Mouse (Mus musculus) lung, postnatal 0 days (tissue): ENCODE results near the gene Syndig1. TPM values are rescaled to one million over a fixed set of nuclear protein-coding genes. Genes with fewer than 3 reads are reported as not detected.

Experiments
- ATAC-seq: fragments of 200-750 bp; cut with Nextera tagmentation; 2 replicates; pipeline ENCODE4 v1.8.0; 2017; ENCODE audit warnings: moderate library complexity
- DNase-seq: peaks from one replicate; pipeline ENCODE4 v3.0.0-alpha.2; 2016; ENCODE audit warnings: low spot score
- H3K27ac ChIP-seq: fragments of 300-500 bp; sonication (generic); 2 replicates; pipeline ENCODE4 v1.5.1; 2014; ENCODE audit warnings: antibody characterized with exemption, mild to moderate bottlenecking, low read length, mixed read lengths
- H3K27me3 ChIP-seq: fragments of 300-500 bp; sonication (generic); replicated peaks from 2 replicates; pipeline ENCODE4 v1.6.1; 2014; ENCODE audit warnings: low read length, mixed read lengths; ENCODE audit not compliant: insufficient read depth
- H3K36me3 ChIP-seq: fragments of 300-500 bp; sonication (generic); 2 replicates; pipeline ENCODE4 v1.6.1; 2014; ENCODE audit warnings: low read length, mixed read lengths; ENCODE audit not compliant: insufficient read depth
- H3K4me1 ChIP-seq: fragments of 300-500 bp; sonication (generic); 2 replicates; pipeline ENCODE4 v1.6.1; 2014; ENCODE audit warnings: antibody characterized with exemption, low read depth, low read length, mixed read lengths; ENCODE audit not compliant: insufficient read depth
- H3K4me2 ChIP-seq: fragments of 300-500 bp; sonication (generic); replicated peaks from 2 replicates; pipeline ENCODE4 v1.6.1; 2014; ENCODE audit warnings: low read depth, mild to moderate bottlenecking, low read length, moderate library complexity, mixed read lengths
- H3K4me3 ChIP-seq: fragments of 300-500 bp; sonication (generic); 2 replicates; pipeline ENCODE4 v1.5.1; 2014; ENCODE audit warnings: low read depth, low read length
- H3K9ac ChIP-seq: fragments of 300-500 bp; sonication (generic); replicated peaks from 2 replicates; pipeline ENCODE4 v1.6.1; 2014; ENCODE audit warnings: low read depth, mild to moderate bottlenecking
- H3K9me3 ChIP-seq: fragments of 300-500 bp; sonication (generic); 2 replicates; pipeline ENCODE4 v1.6.1; 2016; ENCODE audit warnings: low read length, mixed read lengths
- CTCF ChIP-seq: IDR thresholded peaks from 2 replicates; pipeline ENCODE4 v1.5.1; 2016; ENCODE audit warnings: antibody characterized with exemption, mild to moderate bottlenecking
- EP300 ChIP-seq: IDR thresholded peaks from 2 replicates; pipeline ENCODE4 v1.6.1; 2016; ENCODE audit warnings: antibody characterized with exemption, mild to moderate bottlenecking, control low read depth
- WGBS: fragments of 180-500 bp; shearing (Covaris S2); extraction: QIAGEN DNeasy Blood & Tissue Kit; methylation state at CpG from one replicate; pipeline ENCODE4 v1.1.7; 2014; 5-methylcytosine and 5-hydroxymethylcytosine counted together
- polyA plus RNA-seq: library from polyadenylated mRNA; unstranded; fragments of >200 nt; fragmentation: Nextera tagmentation; extraction: Ambion mirVana; gene quantifications from 2 replicates; pipeline ENCODE4 v1.2.1, GENCODE M21; 2015

Syndig1 gene
- polyA plus RNA-seq, 1 experiment from 2014 or later = 0.68 TPM

GRCm38 (mm10) chr2:149938829-149939228 is 109.8 kb downstream of the Syndig1 start:
- Histone ChIP-seq H3K4me1 (no peaks in the 10 kb centered on the region), H3K27ac (no peak overlapping the region), H3K4me2 (no peak overlapping the region), H3K9me3 (no peaks in the 10 kb centered on the region), H3K4me3 (no peak overlapping the region), H3K36me3 (no peaks in the 10 kb centered on the region), H3K27me3 (no peaks in the 10 kb centered on the region), H3K9ac (no peak overlapping the region)
- ATAC-seq (no peak), DNase-seq (no peak)
- WGBS = 37% methylated on average over 4 of the region's 4 CpGs
- TF ChIP-seq EP300 (no peak), CTCF (no peak)

DNA sequence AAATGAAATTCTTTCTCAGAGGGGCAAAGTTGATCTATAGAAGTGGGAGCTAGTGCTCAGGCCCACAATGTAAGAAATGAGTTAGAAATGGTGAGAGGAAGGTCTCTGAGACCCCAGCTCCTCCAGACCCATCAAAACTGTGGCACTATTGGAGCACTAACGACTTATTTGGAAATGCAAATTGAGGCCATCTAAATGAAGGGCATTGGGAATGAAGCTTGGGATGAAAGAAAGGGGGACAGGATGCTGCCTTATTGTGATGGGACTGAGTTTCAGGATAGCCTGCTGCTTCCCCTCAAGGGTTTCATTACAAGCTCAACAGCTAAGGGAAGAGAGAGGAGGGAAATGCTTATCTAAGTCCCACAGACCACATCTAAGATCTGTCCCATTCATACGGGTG is 110.6 kb downstream of the Syndig1 start:
- Histone ChIP-seq H3K9ac (no peak overlapping the region), H3K4me2 (no peak overlapping the region), H3K27ac (no peak overlapping the region), H3K27me3 (no peaks in the 10 kb centered on the region), H3K36me3 (no peaks in the 10 kb centered on the region), H3K4me3 (no peak overlapping the region), H3K9me3 (no peaks in the 10 kb centered on the region), H3K4me1 (no peaks in the 10 kb centered on the region)
- WGBS = 47% methylated on average over 2 of the region's 2 CpGs
- ATAC-seq (no peak), DNase-seq (no peak)
- no peak for TF ChIP-seq CTCF
- no peak for TF ChIP-seq EP300

- H3K9ac ChIP-seq = no peak overlapping the region
- 86% methylated on average over 4 of the region's 4 CpGs for WGBS
- H3K4me1 ChIP-seq = no peaks in the 10 kb centered on the region
- ATAC-seq (no peak), DNase-seq (no peak)
- no peaks in the 10 kb centered on the region for H3K36me3 ChIP-seq
- TF ChIP-seq EP300 (no peak), CTCF (no peak)
- no peak overlapping the region for H3K27ac ChIP-seq
- H3K4me2 ChIP-seq = no peak overlapping the region
- no peak overlapping the region for H3K4me3 ChIP-seq
- H3K9me3 ChIP-seq = no peaks in the 10 kb centered on the region
- H3K27me3 ChIP-seq = no peaks in the 10 kb centered on the region
These were observed 121.6 kb downstream of the Syndig1 start for GRCm38 (mm10) chr2:149950641-149951040.

DNA sequence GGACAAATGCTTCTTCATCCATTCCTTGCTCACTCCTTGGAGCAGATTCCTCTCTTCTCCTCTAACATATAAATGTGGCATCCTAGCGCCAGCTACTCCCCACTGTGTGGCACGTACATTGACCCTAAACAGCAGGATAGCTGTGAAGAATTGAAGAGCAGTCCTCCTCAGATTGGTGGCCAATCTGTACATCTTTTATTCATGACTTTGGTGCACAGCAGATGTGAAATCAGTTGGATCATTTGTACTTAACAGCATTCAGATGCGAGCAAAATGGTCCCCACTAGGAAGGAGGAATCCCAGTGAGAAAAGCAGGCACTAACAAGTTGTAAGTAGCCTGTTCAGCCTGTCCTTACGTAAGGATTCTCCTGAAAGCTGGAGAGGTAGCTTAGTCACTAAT is 142.0 kb downstream of the Syndig1 start:
- no peaks in the 10 kb centered on the region for H3K4me1 ChIP-seq
- no peak overlapping the region for H3K27ac ChIP-seq
- no peak for TF ChIP-seq EP300
- DNase-seq (no peak), ATAC-seq (no peak)
- WGBS = 74% methylated on average over 4 of the region's 4 CpGs
- no peaks in the 10 kb centered on the region for H3K9me3 ChIP-seq
- H3K9ac ChIP-seq = no peak overlapping the region
- no peak overlapping the region for H3K4me3 ChIP-seq
- H3K4me2 ChIP-seq = no peak overlapping the region
- H3K27me3 ChIP-seq = no peaks in the 10 kb centered on the region
- H3K36me3 ChIP-seq = no peaks in the 10 kb centered on the region

DNA sequence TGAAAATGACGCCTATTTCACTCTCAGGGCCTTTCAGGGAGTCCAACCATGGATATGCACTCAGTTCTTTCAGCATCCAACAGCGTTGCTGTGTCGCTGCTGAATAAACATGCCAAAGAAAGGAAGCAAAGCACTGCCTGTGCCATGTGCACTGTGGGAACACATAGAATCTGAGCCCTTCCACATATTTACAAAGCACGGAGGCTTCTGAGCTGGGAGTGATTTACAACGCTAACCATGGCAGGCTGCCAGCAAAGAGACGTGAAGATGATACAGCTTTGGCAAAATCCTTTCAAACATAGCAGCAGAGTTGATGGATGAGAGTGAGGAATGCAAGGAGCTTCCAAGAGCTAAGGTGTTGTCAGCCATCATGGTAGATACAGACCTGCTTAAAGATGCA is 144.6 kb downstream of the Syndig1 start:
- Histone ChIP-seq H3K27ac (no peak overlapping the region), H3K36me3 (no peaks in the 10 kb centered on the region), H3K4me1 (no peaks in the 10 kb centered on the region), H3K9me3 (no peaks in the 10 kb centered on the region), H3K4me3 (no peak overlapping the region), H3K9ac (no peak overlapping the region), H3K4me2 (no peak overlapping the region), H3K27me3 (no peaks in the 10 kb centered on the region)
- ATAC-seq (no peak), DNase-seq (peak; percentile 14)
- 27% methylated on average over 6 of the region's 6 CpGs for WGBS
- TF ChIP-seq EP300 = no peak
- no peak for TF ChIP-seq CTCF

DNA sequence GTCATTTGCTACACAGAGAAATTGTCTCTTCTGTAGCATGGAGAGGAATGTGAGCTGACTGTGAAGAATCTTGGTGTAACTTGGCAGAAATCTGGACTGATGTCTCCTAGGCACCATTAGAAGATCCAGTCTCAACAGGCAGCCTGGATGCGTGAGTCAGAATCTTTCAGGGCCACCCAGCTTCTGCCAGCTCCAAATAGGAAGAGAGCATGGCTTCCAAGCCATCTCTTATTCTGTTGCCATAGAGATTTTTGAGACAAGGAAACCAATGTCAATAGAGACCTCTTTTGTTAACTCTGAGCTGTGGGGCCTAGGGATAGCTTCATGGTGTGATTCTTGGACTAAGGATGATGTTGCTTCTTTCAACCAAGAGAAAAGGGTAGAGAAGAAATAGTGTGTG is 151.4 kb downstream of the Syndig1 start:
- TF ChIP-seq EP300 (no peak), CTCF (no peak)
- Histone ChIP-seq H3K36me3 (no peaks in the 10 kb centered on the region), H3K4me3 (no peak overlapping the region), H3K9ac (no peak overlapping the region), H3K4me2 (no peak overlapping the region), H3K27me3 (no peaks in the 10 kb centered on the region), H3K4me1 (no peaks in the 10 kb centered on the region), H3K27ac (no peak overlapping the region), H3K9me3 (no peaks in the 10 kb centered on the region)
- 65% methylated on average over 1 of the region's 1 CpGs for WGBS
- ATAC-seq = no peak
- no peak for DNase-seq

DNA sequence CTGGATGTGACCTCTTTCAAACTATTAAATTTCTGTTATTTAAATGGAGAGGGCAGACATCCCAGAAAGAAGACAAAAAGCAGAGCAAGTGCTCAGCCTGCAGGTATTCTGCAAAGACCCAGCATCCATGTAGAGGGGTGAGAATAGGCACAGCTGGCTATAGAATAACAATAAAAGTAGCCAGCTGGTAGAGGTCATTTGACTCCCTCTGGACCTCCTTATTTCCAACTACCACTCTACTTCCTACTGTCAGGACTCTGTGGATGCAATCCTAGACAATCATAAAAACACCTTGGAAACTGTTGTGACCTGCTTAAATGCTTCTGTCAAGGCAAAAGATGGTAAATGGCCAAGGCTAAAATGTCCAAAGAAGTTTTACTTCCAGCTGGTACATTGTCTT is 153.5 kb downstream of the Syndig1 start:
- no peaks in the 10 kb centered on the region for H3K27me3 ChIP-seq
- no peak overlapping the region for H3K9ac ChIP-seq
- H3K27ac ChIP-seq = no peak overlapping the region
- H3K4me1 ChIP-seq = no peaks in the 10 kb centered on the region
- DNase-seq (no peak), ATAC-seq (no peak)
- no peak for TF ChIP-seq CTCF
- TF ChIP-seq EP300 = no peak
- H3K36me3 ChIP-seq = no peaks in the 10 kb centered on the region
- H3K4me2 ChIP-seq = no peak overlapping the region
- no peak overlapping the region for H3K4me3 ChIP-seq
- H3K9me3 ChIP-seq = no peaks in the 10 kb centered on the region
